Mouse (Mus musculus): ENCODE data around the gene Exosc5. TPM values are rescaled to one million over a fixed set of nuclear protein-coding genes. Genes with fewer than 3 reads are reported as not detected.

Exosc5 gene
- total and polyA plus RNA-seq, 3 experiments, result 51.4 to 367 (median 71.6) TPM

DNA sequence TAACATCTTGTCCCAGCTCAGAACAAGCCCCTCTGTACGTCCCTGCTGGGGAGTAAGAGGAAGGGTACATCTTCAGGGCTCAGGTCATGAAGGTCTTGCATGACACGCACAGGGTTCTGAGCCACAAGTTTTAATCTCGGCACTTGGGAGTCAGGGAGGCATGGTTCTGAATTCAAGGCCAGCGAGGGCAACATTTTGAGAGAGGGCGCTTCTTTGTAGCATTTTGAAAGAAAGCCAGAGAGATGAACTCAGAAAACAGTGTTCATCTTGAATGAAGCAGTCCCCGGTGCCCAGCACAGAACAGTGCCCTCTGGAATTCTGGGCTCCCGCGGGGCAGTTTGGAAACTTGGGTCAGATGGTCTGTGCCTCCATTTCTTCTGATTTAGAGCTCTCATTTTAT lies 7.4 kb downstream of the Exosc5 start:
- ATAC-seq (ENCODE audit: extremely low read depth, insufficient number of reproducible peaks, low FRiP score, poor library complexity, severe bottlenecking) (no peak), DNase-seq (ENCODE audit: low spot score) (no peak)
- TF ChIP-seq CTCF (IDR thresholded peaks at IDR 0.05; ENCODE audit: low read depth, low read length), result no peak
- TF ChIP-seq GATA1 (IDR thresholded peaks at IDR 0.05; ENCODE audit: borderline replicate concordance, low read length), result no peak
- no peak for TF ChIP-seq TAL1 (conservative IDR thresholded peaks at IDR 0.05; ENCODE audit: low read depth, low read length)
- TF ChIP-seq GATA2 (IDR thresholded peaks at IDR 0.05; ENCODE audit: borderline replicate concordance, low read depth, low read length), result no peak
- TF ChIP-seq POLR2AphosphoS5 (IDR thresholded peaks at IDR 0.05; ENCODE audit: insufficient replicate concordance, low read depth, low read length), result no peak
- Histone ChIP-seq H3K9me3 (replicated peaks) (no peaks in the 10 kb centered on the region), H3K36me3 (replicated peaks) (peaks cover 100% of the 10 kb centered on the region), H3K4me3 (ENCODE audit: low read depth, low read length) (no peak overlapping the region), H3K4me1 (ENCODE audit: insufficient read depth, low read depth, low read length) (peaks cover 45% of the 10 kb centered on the region), H3K27me3 (ENCODE audit: insufficient read depth, low read length) (no peaks in the 10 kb centered on the region)

DNA sequence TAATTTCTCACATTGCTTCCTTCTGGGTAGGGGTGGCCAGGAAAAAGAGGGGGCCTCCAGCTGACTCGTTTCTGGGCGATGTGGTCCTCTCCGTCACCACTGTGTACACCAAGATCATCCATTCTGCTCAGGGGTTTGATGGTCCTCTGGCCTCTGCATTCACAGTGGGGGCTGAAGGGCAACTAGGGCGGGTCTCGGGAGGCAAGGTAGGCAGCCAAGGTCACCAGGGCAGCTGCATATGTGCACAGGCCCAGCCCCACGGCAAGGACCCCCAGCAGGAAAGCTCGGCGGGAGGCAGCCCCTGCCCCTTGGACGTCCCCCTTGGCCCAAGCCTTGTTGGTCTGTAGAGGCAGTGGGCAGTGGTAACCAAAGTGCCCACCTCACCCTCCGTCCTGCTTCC lies 10.2 kb downstream of the Exosc5 start:
- no peak for ATAC-seq (ENCODE audit: extremely low read depth, insufficient number of reproducible peaks, low FRiP score, poor library complexity, severe bottlenecking)
- peaks cover 85% of the 10 kb centered on the region for H3K36me3 ChIP-seq (replicated peaks)
- TF ChIP-seq TAL1 (conservative IDR thresholded peaks at IDR 0.05; ENCODE audit: low read depth, low read length) (no peak), CTCF (IDR thresholded peaks at IDR 0.05; ENCODE audit: low read depth, low read length) (no peak), GATA2 (IDR thresholded peaks at IDR 0.05; ENCODE audit: borderline replicate concordance, low read depth, low read length) (no peak), POLR2AphosphoS5 (IDR thresholded peaks at IDR 0.05; ENCODE audit: insufficient replicate concordance, low read depth, low read length) (no peak), GATA1 (IDR thresholded peaks at IDR 0.05; ENCODE audit: borderline replicate concordance, low read length) (no peak)
- H3K4me1 ChIP-seq (ENCODE audit: insufficient read depth, low read depth, low read length), result peaks cover 27% of the 10 kb centered on the region
- no peak for DNase-seq (ENCODE audit: low spot score)
- no peaks in the 10 kb centered on the region for H3K9me3 ChIP-seq (replicated peaks)
- 0 out of 2 replicates have a peak, but pooled peaks cover under 1% of the 10 kb centered on the region for H3K27me3 ChIP-seq (ENCODE audit: insufficient read depth, low read length)
- no peak overlapping the region for H3K4me3 ChIP-seq (ENCODE audit: low read depth, low read length)

GRCm38 (mm10) chr7:25669631-25670030 lies 10.7 kb downstream of the Exosc5 start:
- H3K36me3 ChIP-seq (replicated peaks), result peaks cover 80% of the 10 kb centered on the region

GRCm38 (mm10) chr7:25670096-25670495 lies 11.1 kb downstream of the Exosc5 start:
- TF ChIP-seq POLR2AphosphoS5 (IDR thresholded peaks at IDR 0.05; ENCODE audit: insufficient replicate concordance, low read depth, low read length) (no peak), TAL1 (conservative IDR thresholded peaks at IDR 0.05; ENCODE audit: low read depth, low read length) (no peak)
- H3K4me3 ChIP-seq (ENCODE audit: low read depth, low read length), result no peak overlapping the region
- peaks cover 27% of the 10 kb centered on the region for H3K4me1 ChIP-seq (ENCODE audit: insufficient read depth, low read depth, low read length)
- ATAC-seq (ENCODE audit: extremely low read depth, insufficient number of reproducible peaks, low FRiP score, poor library complexity, severe bottlenecking), result no peak
- no peaks in the 10 kb centered on the region for H3K9me3 ChIP-seq (replicated peaks)
- peaks cover 76% of the 10 kb centered on the region for H3K36me3 ChIP-seq (replicated peaks)
- H3K27me3 ChIP-seq (ENCODE audit: insufficient read depth, low read length), result peaks cover 9% of the 10 kb centered on the region; the same call in 1 of the 2 replicates
- no peak for DNase-seq (ENCODE audit: low spot score)

More at GRCm38 (mm10) chr7:25669631-25670030, 10.7 kb downstream of the Exosc5 start:
- Histone ChIP-seq H3K4me3 (ENCODE audit: low read depth, low read length) (no peak overlapping the region), H3K4me1 (ENCODE audit: insufficient read depth, low read depth, low read length) (peaks cover 27% of the 10 kb centered on the region), H3K9me3 (replicated peaks) (no peaks in the 10 kb centered on the region), H3K27me3 (ENCODE audit: insufficient read depth, low read length) (peaks cover 5% of the 10 kb centered on the region; the same call in 1 of the 2 replicates)
- TF ChIP-seq CTCF (IDR thresholded peaks at IDR 0.05; ENCODE audit: low read depth, low read length) (no peak), GATA2 (IDR thresholded peaks at IDR 0.05; ENCODE audit: borderline replicate concordance, low read depth, low read length) (no peak), TAL1 (conservative IDR thresholded peaks at IDR 0.05; ENCODE audit: low read depth, low read length) (no peak), GATA1 (IDR thresholded peaks at IDR 0.05; ENCODE audit: borderline replicate concordance, low read length) (no peak), POLR2AphosphoS5 (IDR thresholded peaks at IDR 0.05; ENCODE audit: insufficient replicate concordance, low read depth, low read length) (no peak)
- ATAC-seq (ENCODE audit: extremely low read depth, insufficient number of reproducible peaks, low FRiP score, poor library complexity, severe bottlenecking), result no peak
- no peak for DNase-seq (ENCODE audit: low spot score)

DNA sequence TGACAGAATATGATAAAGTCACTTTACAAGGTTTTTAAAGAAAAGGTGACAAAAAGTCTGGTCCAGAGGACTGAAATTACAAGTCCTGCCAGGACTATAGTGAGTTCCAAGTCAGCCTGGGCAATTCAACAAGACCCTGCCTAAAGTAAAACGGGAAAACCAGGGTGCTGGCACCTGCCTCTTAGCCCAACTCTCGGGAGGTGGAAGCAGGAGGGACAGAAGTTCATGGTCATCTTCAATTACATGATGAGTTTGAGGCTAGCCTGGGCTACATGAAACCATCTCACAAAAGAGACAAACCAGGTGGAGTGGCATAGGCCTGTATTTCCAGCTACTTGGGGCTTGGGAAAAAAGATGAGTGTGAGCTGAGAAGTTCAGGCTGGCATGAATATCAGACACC lies 12.7 kb downstream of the Exosc5 start:
- H3K4me3 ChIP-seq (ENCODE audit: low read depth, low read length), result no peak overlapping the region
- H3K27me3 ChIP-seq (ENCODE audit: insufficient read depth, low read length), result peaks cover 9% of the 10 kb centered on the region; the same call in 1 of the 2 replicates
- ATAC-seq (ENCODE audit: extremely low read depth, insufficient number of reproducible peaks, low FRiP score, poor library complexity, severe bottlenecking), result no peak
- TF ChIP-seq POLR2AphosphoS5 (IDR thresholded peaks at IDR 0.05; ENCODE audit: insufficient replicate concordance, low read depth, low read length) (no peak), GATA1 (IDR thresholded peaks at IDR 0.05; ENCODE audit: borderline replicate concordance, low read length) (no peak), GATA2 (IDR thresholded peaks at IDR 0.05; ENCODE audit: borderline replicate concordance, low read depth, low read length) (no peak), TAL1 (conservative IDR thresholded peaks at IDR 0.05; ENCODE audit: low read depth, low read length) (no peak), CTCF (IDR thresholded peaks at IDR 0.05; ENCODE audit: low read depth, low read length) (no peak)
- H3K9me3 ChIP-seq (replicated peaks), result no peaks in the 10 kb centered on the region
- H3K4me1 ChIP-seq (ENCODE audit: insufficient read depth, low read depth, low read length), result peaks cover 22% of the 10 kb centered on the region
- no peak for DNase-seq (ENCODE audit: low spot score)
- H3K36me3 ChIP-seq (replicated peaks), result peaks cover 60% of the 10 kb centered on the region

GRCm38 (mm10) chr7:25672442-25672841 lies 13.5 kb downstream of the Exosc5 start:
- DNase-seq (ENCODE audit: low spot score) (no peak), ATAC-seq (ENCODE audit: extremely low read depth, insufficient number of reproducible peaks, low FRiP score, poor library complexity, severe bottlenecking) (no peak)

More at GRCm38 (mm10) chr7:25672442-25672841, 13.5 kb downstream of the Exosc5 start:
- TF ChIP-seq CTCF (IDR thresholded peaks at IDR 0.05; ENCODE audit: low read depth, low read length), result no peak
- no peak for TF ChIP-seq GATA1 (IDR thresholded peaks at IDR 0.05; ENCODE audit: borderline replicate concordance, low read length)
- TF ChIP-seq TAL1 (conservative IDR thresholded peaks at IDR 0.05; ENCODE audit: low read depth, low read length), result no peak
- no peak for TF ChIP-seq GATA2 (IDR thresholded peaks at IDR 0.05; ENCODE audit: borderline replicate concordance, low read depth, low read length)
- no peak for TF ChIP-seq POLR2AphosphoS5 (IDR thresholded peaks at IDR 0.05; ENCODE audit: insufficient replicate concordance, low read depth, low read length)
- H3K9me3 ChIP-seq (replicated peaks), result no peaks in the 10 kb centered on the region
- H3K4me1 ChIP-seq (ENCODE audit: insufficient read depth, low read depth, low read length), result peaks cover 18% of the 10 kb centered on the region
- peaks cover 9% of the 10 kb centered on the region; the same call in 1 of the 2 replicates for H3K27me3 ChIP-seq (ENCODE audit: insufficient read depth, low read length)
- H3K4me3 ChIP-seq (ENCODE audit: low read depth, low read length), result no peak overlapping the region
- H3K36me3 ChIP-seq (replicated peaks), result peaks cover 52% of the 10 kb centered on the region

All from G1E (cell line).